Mouse (Mus musculus): ENCODE results near the gene Tcerg1l.

The Tcerg1l gene

GRCm38 (mm10) chr7:138222951-138223350 lies 174.6 kb downstream of the Tcerg1l start:
- no peak for ATAC-seq (ENCODE audit: low TSS enrichment)

- no peak for ATAC-seq (ENCODE audit: low TSS enrichment)
These were observed 179.9 kb downstream of the Tcerg1l start for GRCm38 (mm10) chr7:138217556-138218098.

GRCm38 (mm10) chr7:138215177-138215830 lies 182.2 kb downstream of the Tcerg1l start:
- ATAC-seq (ENCODE audit: low TSS enrichment): peak; percentile 72

DNA sequence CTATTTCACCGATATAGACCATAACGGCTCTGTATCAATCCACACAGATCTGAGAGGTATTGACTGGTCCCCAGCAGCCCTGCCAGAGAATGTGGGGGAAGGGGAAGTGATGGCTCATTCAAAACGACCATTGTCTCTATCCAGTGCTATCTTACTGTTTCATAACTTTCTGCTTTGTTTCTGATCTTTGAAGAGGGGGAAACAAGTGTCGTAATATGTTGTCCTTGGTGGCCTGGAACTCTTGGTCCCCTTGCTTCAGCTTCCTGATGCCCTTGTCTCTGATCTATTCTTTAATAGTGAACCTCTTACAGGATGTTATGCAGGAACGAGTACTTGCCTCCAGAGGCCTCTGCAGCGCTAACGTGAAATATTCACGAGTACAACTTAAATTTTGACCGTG lies 182.8 kb downstream of the Tcerg1l start:
- ATAC-seq (ENCODE audit: low TSS enrichment): no peak

DNA sequence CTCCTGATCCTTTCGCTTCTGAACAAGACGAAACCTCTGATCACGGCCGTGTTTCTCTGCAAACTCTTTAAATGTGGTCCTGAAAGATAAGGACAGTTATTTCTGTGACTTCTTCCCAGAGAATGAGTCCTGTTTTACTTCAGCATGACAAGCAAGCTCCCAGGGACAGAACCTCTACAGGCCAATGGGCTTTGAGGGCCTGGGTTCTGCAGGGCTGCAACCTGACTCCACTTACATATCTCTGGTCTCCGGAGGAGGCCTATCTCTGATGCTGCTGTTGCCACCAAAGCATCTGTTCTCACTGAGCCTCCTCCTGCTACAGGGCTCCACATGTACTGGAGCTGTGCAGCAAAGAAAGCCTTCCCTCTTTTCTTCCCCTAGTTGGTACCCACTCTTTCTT lies 187.8 kb downstream of the Tcerg1l start:
- ATAC-seq (ENCODE audit: low TSS enrichment): no peak

DNA sequence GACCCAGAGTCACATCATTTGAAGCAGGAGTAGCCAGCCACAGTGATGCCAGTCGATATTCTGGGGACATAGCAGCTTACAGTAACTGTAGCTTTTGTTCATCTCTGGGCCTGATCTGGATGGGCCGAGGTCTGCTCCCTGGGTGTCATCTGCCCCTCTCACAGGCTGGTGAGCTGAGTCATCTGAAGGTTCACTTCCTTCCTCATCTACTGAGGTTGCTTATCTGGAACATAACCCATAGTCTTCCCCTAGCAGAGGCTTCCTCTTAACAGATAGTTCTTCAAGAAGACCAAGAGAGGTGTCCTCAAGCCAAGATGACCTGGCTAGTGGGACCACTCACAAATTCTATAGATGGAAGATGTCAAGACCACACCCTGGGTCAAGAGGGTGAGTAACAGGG lies 192.4 kb downstream of the Tcerg1l start:
- ATAC-seq (ENCODE audit: low TSS enrichment): no peak

DNA sequence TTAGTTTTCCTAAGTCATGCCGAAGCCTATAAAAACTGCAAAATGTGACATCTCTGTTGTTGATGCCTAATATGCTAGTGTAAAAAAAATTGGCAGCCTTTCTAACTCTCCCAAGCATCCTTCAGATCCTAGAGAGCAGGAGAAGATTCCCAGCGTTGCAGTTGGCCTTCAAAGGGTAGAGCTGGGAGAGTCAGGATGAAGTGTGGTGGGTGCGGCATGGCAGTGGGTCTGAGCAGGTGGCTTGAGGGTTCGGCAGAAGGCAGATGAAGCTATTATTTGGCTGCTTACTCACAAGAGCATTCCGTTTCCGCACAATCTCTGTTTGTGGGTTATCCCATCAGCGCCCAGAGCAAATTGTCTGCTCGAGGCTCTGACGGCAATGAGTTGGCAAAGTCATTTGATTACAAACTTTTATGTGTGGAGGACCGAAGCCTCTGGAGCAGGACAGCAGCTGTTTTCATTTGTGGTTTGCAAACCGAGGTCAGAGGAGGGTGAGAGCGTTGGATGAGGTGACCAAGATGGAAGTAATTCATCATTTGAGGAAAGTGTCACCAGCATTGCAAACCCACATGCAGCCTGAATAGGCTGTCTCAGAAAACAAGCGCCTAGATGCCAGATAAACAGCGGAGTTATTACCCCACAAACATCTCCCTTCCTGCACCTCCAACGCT lies 195.2 kb downstream of the Tcerg1l start:
- ATAC-seq (ENCODE audit: low TSS enrichment): no peak

DNA sequence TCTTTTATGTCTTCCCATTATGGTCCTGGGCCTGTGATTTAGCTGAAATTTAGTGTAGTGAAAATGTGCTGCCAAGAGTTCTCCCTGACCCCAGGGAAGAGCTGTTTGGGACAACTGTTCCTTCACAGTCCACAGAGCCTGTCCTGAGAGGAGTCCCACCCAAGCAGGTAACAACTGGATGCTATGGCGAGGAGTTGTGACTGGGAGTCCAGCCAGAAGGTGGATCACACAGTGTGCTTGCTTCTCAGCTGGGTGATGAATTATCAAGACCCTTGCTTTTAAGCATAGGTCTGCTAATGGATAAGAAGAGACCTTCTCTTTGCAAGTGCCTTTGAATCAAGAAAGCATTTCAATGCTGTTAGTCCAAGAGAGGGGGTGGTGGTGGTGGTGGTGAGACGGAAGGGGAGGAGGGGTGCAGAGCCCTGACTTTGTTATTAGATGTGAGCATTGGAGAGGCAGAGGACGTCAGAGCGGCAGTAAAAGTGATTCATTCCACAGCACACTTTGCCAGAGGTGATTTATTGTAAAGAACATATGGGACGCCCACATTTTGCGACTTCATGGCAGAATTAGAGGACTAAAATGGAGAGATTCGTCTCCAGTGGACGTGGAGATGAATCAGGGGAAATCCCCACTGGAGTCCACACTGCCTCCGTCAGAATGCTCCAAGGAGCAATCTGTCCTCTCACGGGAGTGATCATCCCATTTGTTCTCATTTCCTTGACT lies 198.0 kb downstream of the Tcerg1l start:
- peak; percentile 83 for ATAC-seq (ENCODE audit: low TSS enrichment)

DNA sequence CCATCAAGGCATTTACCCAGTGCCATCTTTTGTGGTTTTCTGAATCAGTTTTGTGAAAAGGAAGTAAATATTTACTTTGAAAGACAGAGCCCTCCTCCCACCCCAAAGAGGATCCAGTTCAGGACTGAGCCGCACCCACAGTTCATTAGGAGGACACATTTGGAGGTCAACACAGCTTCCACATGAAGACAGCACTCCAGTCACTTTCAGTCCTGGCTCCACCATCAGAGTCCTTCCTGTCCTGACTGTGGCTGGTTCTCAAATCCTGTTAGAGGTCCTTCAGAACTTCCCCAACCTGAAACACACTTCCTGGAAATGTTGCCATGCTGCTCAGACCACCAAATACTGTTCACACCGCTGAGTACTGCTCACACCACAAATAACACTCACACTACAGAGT lies 201.4 kb downstream of the Tcerg1l start:
- no peak for ATAC-seq (ENCODE audit: low TSS enrichment)

- no peak for ATAC-seq (ENCODE audit: low TSS enrichment)
These were observed 213.3 kb downstream of the Tcerg1l start for GRCm38 (mm10) chr7:138184197-138184596.

GRCm38 (mm10) chr7:138182216-138182615 lies 215.3 kb downstream of the Tcerg1l start:
- no peak for ATAC-seq (ENCODE audit: low TSS enrichment)

DNA sequence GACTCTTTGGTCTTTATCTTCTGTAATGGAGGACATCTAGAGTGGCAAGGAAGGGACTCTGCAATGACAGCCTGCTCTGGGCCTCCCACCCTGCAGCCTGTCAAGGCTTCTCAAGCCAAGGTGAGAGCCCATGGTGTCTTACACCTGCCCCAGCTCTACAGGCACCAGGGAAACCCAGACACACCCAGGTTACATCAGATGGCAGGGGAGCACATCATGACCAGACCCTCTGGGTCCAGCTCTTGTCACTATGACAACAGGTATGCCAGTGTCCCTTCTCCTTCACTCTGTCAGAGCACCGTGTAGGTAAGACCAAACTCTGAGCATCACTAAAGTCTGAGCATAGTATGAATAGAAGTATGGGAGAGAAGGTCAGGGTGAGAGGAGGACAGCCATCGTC lies 218.9 kb downstream of the Tcerg1l start:
- no peak for ATAC-seq (ENCODE audit: low TSS enrichment)

DNA sequence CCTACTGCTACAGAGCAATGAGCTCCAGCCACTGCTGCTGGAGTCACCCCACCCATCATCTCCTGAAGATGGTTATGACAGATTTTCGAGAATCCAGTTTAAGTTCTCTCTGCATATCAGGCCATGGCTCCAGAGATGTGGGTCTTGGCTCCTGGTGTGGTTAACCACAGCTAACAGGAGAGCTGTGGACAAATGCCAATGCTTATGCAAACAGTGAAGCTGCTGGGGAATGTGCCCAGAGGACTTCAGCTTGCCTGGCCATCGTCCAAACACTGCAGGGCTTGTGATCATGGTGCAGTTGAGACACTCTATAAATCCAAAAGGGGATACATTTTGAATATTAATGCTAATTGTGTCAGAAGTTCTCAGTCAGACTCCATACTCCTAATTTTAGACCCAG lies 221.5 kb downstream of the Tcerg1l start:
- 0 out of 2 replicates have a peak, but pooled peaks have one; percentile 57 for ATAC-seq (ENCODE audit: low TSS enrichment)

DNA sequence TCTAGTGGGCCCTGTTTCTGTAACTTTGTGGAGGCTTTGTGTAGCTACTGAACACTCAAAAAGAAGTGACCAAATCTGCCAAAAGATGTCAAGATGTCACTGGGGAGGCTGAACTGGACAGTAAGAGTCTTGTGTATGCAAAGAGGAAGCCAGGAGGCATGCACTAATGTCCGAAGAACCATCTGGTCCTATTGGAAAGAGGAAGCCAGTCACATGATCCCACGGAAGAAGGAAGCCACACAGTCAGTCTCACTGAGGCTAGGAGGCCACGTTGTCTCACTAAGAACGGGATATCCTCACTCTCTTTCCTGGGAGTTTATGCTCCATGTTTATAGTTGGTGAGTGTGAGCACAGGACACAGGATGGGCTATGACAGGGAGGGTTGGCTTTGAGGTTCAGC lies 227.1 kb downstream of the Tcerg1l start:
- no peak for ATAC-seq (ENCODE audit: low TSS enrichment)
